Mouse (Mus musculus) stomach, embryonic 14.5 days (tissue): Measurements from ENCODE around the gene Klhl2. TPM values are rescaled to one million over a fixed set of nuclear protein-coding genes. Genes with fewer than 3 reads are reported as not detected.

Experiments
- ATAC-seq: fragments of 200-750 bp; cut with Nextera tagmentation; 2 replicates; pipeline ENCODE4 v1.8.0; 2017; ENCODE audit warnings: low read depth, moderate TSS enrichment; ENCODE audit not compliant: insufficient number of reproducible peaks, insufficient read depth, low FRiP score
- H3K27ac ChIP-seq: fragments of 300-500 bp; sonication (generic); 2 replicates; pipeline ENCODE4 v1.5.1; 2014; ENCODE audit warnings: mild to moderate bottlenecking, low read length, moderate library complexity, mixed read lengths
- H3K27me3 ChIP-seq: fragments of 300-500 bp; sonication (generic); 2 replicates; pipeline ENCODE4 v1.6.1; 2014; ENCODE audit warnings: low read length, control low read depth, mixed read lengths; ENCODE audit not compliant: control insufficient read depth, insufficient read depth
- H3K36me3 ChIP-seq: fragments of 300-500 bp; sonication (generic); 2 replicates; pipeline ENCODE4 v1.6.1; 2014; ENCODE audit warnings: mild to moderate bottlenecking, control low read depth, low read length, moderate library complexity, mixed read lengths; ENCODE audit not compliant: control insufficient read depth, insufficient read depth
- H3K4me1 ChIP-seq: fragments of 300-500 bp; sonication (generic); 2 replicates; pipeline ENCODE4 v1.6.1; 2014; ENCODE audit warnings: low read length, control low read depth, mixed read lengths; ENCODE audit not compliant: control insufficient read depth, insufficient read depth
- H3K4me2 ChIP-seq: fragments of 300-500 bp; sonication (generic); replicated peaks from 2 replicates; pipeline ENCODE4 v1.6.1; 2014; ENCODE audit warnings: low read depth, low read length, control low read depth
- H3K4me3 ChIP-seq: fragments of 300-500 bp; sonication (generic); 2 replicates; pipeline ENCODE4 v1.5.1; 2014; ENCODE audit warnings: low read depth, low read length, control low read depth
- H3K9ac ChIP-seq: fragments of 300-500 bp; sonication (generic); replicated peaks from 2 replicates; pipeline ENCODE4 v1.6.1; 2014; ENCODE audit warnings: low read depth, mild to moderate bottlenecking, control low read depth, low read length, moderate library complexity, mixed read lengths
- H3K9me3 ChIP-seq: fragments of 300-500 bp; sonication (generic); 2 replicates; pipeline ENCODE4 v1.6.1; 2016; ENCODE audit warnings: low read depth, low read length, control low read depth; ENCODE audit not compliant: control insufficient read depth
- WGBS: fragments of 180-500 bp; shearing (Covaris S2); extraction: QIAGEN DNeasy Blood & Tissue Kit; methylation state at CpG from one replicate; pipeline ENCODE4 v1.1.7; 2014; 5-methylcytosine and 5-hydroxymethylcytosine counted together
- polyA plus RNA-seq: library from polyadenylated mRNA; unstranded; fragments of >200 nt; fragmentation: Nextera tagmentation; extraction: Ambion mirVana; gene quantifications from 2 replicates; pipeline ENCODE4 v1.2.1, GENCODE M21; 2014

Gene Klhl2
- polyA plus RNA-seq, 1 experiment from 2014 or later = 8.1 TPM

GRCm38 (mm10) chr8:64691591-64692401, 158.0 kb downstream of the Klhl2 start:
- peak overlapping the region; percentile 85 for H3K4me2 ChIP-seq
- peak overlapping the region; percentile 60 for H3K4me3 ChIP-seq
- no peak overlapping the region; the same call in 1 of the 2 replicates for H3K27ac ChIP-seq
- 10% methylated on average over 16 of the region's 16 CpGs for WGBS
- no peaks in the 10 kb centered on the region for H3K36me3 ChIP-seq
- no peaks in the 10 kb centered on the region for H3K9me3 ChIP-seq
- H3K27me3 ChIP-seq = no peaks in the 10 kb centered on the region
- peak overlapping the region; percentile 72 for H3K9ac ChIP-seq
- ATAC-seq = no peak
- H3K4me1 ChIP-seq = 0 out of 2 replicates have a peak, but pooled peaks cover 4% of the 10 kb centered on the region

DNA sequence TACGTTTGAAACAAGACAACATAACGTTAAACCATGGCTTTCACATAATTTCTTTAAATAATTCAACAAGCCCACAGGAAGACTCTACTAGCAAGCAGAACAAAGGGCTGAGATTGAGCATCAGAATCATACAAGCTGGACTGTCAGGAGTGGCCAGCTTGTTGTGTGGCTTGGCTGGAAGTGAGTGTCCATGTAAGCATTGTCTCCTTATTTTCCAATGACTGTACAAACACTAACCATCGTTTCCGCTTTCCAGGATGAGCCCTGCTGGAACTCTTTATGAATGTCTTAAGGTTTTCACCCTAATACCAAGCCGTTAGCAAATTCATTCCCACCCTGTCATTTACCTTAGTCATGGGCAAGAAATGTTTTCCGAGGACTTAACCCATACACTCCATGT, 159.0 kb downstream of the Klhl2 start:
- no peaks in the 10 kb centered on the region for H3K27me3 ChIP-seq
- no peak for ATAC-seq
- WGBS = 80% methylated on average over 6 of the region's 6 CpGs
- H3K9ac ChIP-seq = no peak overlapping the region
- no peaks in the 10 kb centered on the region for H3K36me3 ChIP-seq
- no peak overlapping the region for H3K4me3 ChIP-seq
- no peak overlapping the region for H3K4me2 ChIP-seq
- H3K27ac ChIP-seq = no peak overlapping the region
- H3K4me1 ChIP-seq = 0 out of 2 replicates have a peak, but pooled peaks cover 4% of the 10 kb centered on the region
- no peaks in the 10 kb centered on the region for H3K9me3 ChIP-seq

DNA sequence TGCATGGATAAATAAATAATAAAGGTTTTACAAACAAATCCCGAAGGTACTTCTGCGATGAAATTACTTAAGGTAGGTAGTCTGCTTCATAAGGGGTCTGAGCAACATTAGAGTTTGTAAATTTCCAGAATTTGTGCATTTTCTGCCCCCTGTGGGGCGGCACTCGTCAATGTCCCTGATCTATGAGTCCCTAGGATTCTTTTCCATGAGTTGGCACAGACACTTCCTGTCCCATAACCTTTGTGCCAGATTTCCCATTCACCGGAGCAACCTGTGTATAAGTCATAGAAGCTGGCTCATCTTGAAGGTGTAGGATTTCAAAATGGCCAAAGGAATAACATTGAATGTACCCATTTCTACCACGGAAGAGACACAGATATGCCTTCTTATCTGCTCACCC, 159.5 kb downstream of the Klhl2 start:
- H3K27ac ChIP-seq = no peak overlapping the region
- no peak overlapping the region for H3K4me3 ChIP-seq
- no peak overlapping the region for H3K9ac ChIP-seq
- H3K9me3 ChIP-seq = no peaks in the 10 kb centered on the region
- no peak for ATAC-seq
- no peaks in the 10 kb centered on the region for H3K36me3 ChIP-seq
- no peaks in the 10 kb centered on the region for H3K27me3 ChIP-seq
- WGBS = 83% methylated on average over 6 of the region's 6 CpGs
- H3K4me2 ChIP-seq = no peak overlapping the region
- H3K4me1 ChIP-seq = 0 out of 2 replicates have a peak, but pooled peaks cover 4% of the 10 kb centered on the region

Other genes with a start within 250 kb of the Klhl2 start
- 149 and 175 TPM in 2 replicates for gene Cpe, start 157.0 kb downstream of the Klhl2 start, polyA plus RNA-seq
- gene Msmo1, start 116.2 kb downstream of the Klhl2 start, polyA plus RNA-seq = 138 and 171 TPM in 2 replicates
- 29.1 and 31.9 TPM in 2 replicates for gene Tmem192, start 97.2 kb upstream of the Klhl2 start, polyA plus RNA-seq
- not detected in 2 replicates for gene Trim75, start 137.8 kb upstream of the Klhl2 start, polyA plus RNA-seq
- 0.21 TPM in 1 of 2 replicates, not detected in the other for gene Trim61, start 168.5 kb upstream of the Klhl2 start, polyA plus RNA-seq
- gene Trim60, start 168.6 kb upstream of the Klhl2 start, polyA plus RNA-seq = not detected in 2 replicates
- 2.2 and 3.2 TPM in 2 replicates for gene Apela, start 187.3 kb upstream of the Klhl2 start, polyA plus RNA-seq
- not detected in 2 replicates for gene Gm10663, start 225.0 kb upstream of the Klhl2 start, polyA plus RNA-seq